Mouse (Mus musculus): ENCODE results near the gene Tff3. TPM values are rescaled to one million over a fixed set of nuclear protein-coding genes. Genes with fewer than 3 reads are reported as not detected.

Gene Tff3
- total and polyA plus RNA-seq, 2 experiments from 2014 or later: 0.44 TPM; not detected in 1

DNA sequence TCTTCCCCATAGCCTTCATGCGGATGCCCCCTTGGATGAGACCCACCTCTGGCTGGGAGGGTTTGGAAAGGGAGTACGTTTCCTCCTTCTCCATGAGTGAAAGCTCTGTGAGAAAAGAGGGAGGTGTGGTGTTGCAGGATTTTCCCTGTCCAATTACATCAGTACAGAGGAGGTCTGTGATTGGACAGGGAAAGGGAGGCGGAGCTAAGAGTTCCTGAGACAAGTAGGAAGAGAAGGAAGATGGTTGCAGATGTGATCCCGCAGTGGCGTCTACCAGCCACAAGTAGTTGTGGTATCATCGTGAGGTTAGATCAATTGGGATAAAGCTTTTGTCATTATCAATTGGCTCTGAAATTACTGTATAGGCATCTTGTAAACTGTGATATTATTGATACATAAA lies 28.5 kb upstream of the Tff3 start:
- ATAC-seq (no peak), DNase-seq (ENCODE audit: low spot score) (no peak)
- Histone ChIP-seq H3K36me3 (ENCODE audit: insufficient read depth, low read length) (no peaks in the 10 kb centered on the region), H3K4me3 (ENCODE audit: low read length) (no peak overlapping the region), H3K9me3 (ENCODE audit: low read length) (no peaks in the 10 kb centered on the region), H3K27me3 (ENCODE audit: insufficient read depth, low read length) (no peaks in the 10 kb centered on the region), H3K4me1 (ENCODE audit: insufficient read depth, low read length) (no peaks in the 10 kb centered on the region), H3K4me2 (ENCODE audit: low read depth, low read length) (no peak overlapping the region), H3K9ac (replicated peaks; ENCODE audit: low read length) (no peak overlapping the region), H3K27ac (no peak overlapping the region)
- TF ChIP-seq CTCF (IDR thresholded peaks at IDR 0.05; ENCODE audit: low read depth): no peak
- 78% methylated on average over 6 of the region's 6 CpGs for WGBS

DNA sequence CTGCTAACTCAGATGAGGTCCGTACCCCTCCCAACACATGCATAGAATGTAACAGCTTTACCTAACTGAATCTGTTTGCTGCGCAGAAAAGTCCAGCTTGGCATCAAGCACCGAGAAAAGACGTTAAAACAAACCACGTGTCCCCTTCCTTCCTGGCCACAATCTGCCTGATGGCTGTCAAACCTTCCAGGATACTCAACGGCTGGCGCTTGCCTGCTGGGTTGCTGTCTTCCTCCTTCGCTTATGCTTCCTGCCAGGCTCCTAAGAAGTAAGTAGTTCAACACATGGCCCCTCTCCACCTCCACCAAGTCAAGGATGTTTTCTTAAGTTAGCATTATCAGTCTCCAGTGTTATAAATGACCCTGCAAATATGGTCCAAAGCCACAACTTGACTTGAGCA lies 24.3 kb upstream of the Tff3 start:
- Histone ChIP-seq H3K4me3 (ENCODE audit: low read length) (no peak overlapping the region), H3K27me3 (ENCODE audit: insufficient read depth, low read length) (no peaks in the 10 kb centered on the region), H3K36me3 (ENCODE audit: insufficient read depth, low read length) (no peaks in the 10 kb centered on the region), H3K27ac (no peak overlapping the region), H3K4me2 (ENCODE audit: low read depth, low read length) (no peak overlapping the region), H3K9me3 (ENCODE audit: low read length) (0 out of 2 replicates have a peak, but pooled peaks cover 4% of the 10 kb centered on the region), H3K4me1 (ENCODE audit: insufficient read depth, low read length) (no peaks in the 10 kb centered on the region; the same call in 1 of the 2 replicates), H3K9ac (replicated peaks; ENCODE audit: low read length) (no peak overlapping the region)
- 81% methylated on average over 8 of the region's 8 CpGs for WGBS
- DNase-seq (ENCODE audit: low spot score) (no peak), ATAC-seq (no peak)
- no peak for TF ChIP-seq CTCF (IDR thresholded peaks at IDR 0.05; ENCODE audit: low read depth)

DNA sequence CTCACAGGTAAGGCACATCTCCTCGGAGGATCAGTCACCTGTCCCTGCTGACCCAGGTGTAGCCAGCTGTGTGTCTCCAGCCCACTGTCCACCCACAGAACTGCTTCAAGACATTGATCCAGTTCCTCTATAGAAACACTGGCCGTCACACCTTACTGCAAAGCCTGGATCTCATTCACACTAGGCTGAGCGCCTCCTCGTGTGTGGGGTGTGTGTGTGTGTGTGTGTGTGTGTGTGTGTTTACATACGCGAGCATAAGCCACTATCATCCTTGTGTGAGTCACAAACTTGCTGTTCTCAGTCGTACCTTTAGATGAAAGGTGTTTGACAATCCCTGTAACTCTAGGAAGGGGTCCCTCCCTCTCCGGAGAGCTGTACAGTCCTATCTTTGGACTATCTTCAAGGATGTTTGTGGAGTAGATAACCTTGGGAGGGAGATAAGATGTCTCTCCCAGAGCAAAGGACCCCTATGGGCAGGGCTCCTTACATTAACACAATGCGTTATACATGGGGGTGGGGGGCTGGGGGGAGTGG lies 23.6 kb upstream of the Tff3 start:
- no peak for TF ChIP-seq CTCF (IDR thresholded peaks at IDR 0.05; ENCODE audit: low read depth)
- Histone ChIP-seq H3K4me2 (ENCODE audit: low read depth, low read length) (no peak overlapping the region), H3K4me1 (ENCODE audit: insufficient read depth, low read length) (no peaks in the 10 kb centered on the region; the same call in 1 of the 2 replicates), H3K36me3 (ENCODE audit: insufficient read depth, low read length) (no peaks in the 10 kb centered on the region), H3K27ac (no peak overlapping the region), H3K9ac (replicated peaks; ENCODE audit: low read length) (no peak overlapping the region), H3K27me3 (ENCODE audit: insufficient read depth, low read length) (no peaks in the 10 kb centered on the region), H3K9me3 (ENCODE audit: low read length) (0 out of 2 replicates have a peak, but pooled peaks cover 4% of the 10 kb centered on the region), H3K4me3 (ENCODE audit: low read length) (no peak overlapping the region)
- 83% methylated on average over 9 of the region's 9 CpGs for WGBS
- DNase-seq (ENCODE audit: low spot score) (no peak), ATAC-seq (no peak)

DNA sequence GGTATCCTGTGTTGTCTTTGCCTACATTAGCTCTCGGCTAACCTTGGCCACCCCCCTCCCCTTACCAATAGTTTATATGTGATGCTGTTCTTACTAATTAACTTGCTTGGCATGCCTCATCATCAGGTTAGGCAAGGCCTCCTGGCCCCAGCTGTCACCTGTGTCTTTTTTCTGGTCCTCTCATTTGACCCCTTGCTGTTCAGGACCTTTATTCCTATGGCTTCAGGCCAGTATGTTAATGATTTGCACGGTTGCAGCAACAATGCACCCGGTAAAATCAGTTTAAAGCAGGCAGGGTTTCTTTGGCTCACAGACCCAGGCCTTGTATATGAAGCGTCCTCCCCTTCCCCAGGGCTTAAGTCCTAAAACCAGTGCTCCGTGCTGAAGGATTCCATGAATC lies 23.1 kb upstream of the Tff3 start:
- no peak for DNase-seq (ENCODE audit: low spot score)
- ATAC-seq: no peak
- Histone ChIP-seq H3K4me2 (ENCODE audit: low read depth, low read length) (no peak overlapping the region), H3K36me3 (ENCODE audit: insufficient read depth, low read length) (no peaks in the 10 kb centered on the region), H3K27ac (no peak overlapping the region), H3K4me1 (ENCODE audit: insufficient read depth, low read length) (no peaks in the 10 kb centered on the region; the same call in 1 of the 2 replicates), H3K9me3 (ENCODE audit: low read length) (0 out of 2 replicates have a peak, but pooled peaks cover 4% of the 10 kb centered on the region), H3K9ac (replicated peaks; ENCODE audit: low read length) (no peak overlapping the region), H3K27me3 (ENCODE audit: insufficient read depth, low read length) (no peaks in the 10 kb centered on the region), H3K4me3 (ENCODE audit: low read length) (no peak overlapping the region)
- WGBS: 31% methylated on average over 5 of the region's 5 CpGs
- TF ChIP-seq CTCF (IDR thresholded peaks at IDR 0.05; ENCODE audit: low read depth): no peak

DNA sequence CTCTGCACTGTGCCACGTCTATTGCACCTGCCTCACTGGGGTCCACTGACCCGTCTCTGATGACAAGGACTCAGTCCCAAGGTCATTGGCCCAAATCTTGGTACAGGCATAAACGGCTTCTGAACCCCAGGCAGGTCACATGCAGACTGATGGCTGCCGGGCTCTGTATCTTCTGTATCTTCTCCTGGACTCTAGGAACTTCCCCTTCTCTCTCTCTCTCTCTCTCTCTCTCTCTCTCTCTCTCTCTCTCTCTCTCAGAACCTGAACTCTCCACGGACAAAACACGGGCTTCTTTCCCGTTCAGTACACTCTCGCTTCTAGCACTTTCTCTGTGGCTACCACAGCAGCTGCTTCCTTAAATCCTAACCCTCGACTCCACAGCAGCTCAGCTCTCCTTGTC lies 16.6 kb upstream of the Tff3 start:
- Histone ChIP-seq H3K4me3 (ENCODE audit: low read length) (no peak overlapping the region), H3K9ac (replicated peaks; ENCODE audit: low read length) (no peak overlapping the region), H3K27me3 (ENCODE audit: insufficient read depth, low read length) (no peaks in the 10 kb centered on the region), H3K36me3 (ENCODE audit: insufficient read depth, low read length) (no peaks in the 10 kb centered on the region), H3K27ac (no peak overlapping the region), H3K4me1 (ENCODE audit: insufficient read depth, low read length) (no peaks in the 10 kb centered on the region), H3K9me3 (ENCODE audit: low read length) (0 out of 2 replicates have a peak, but pooled peaks cover 4% of the 10 kb centered on the region), H3K4me2 (ENCODE audit: low read depth, low read length) (no peak overlapping the region)
- no peak for TF ChIP-seq CTCF (IDR thresholded peaks at IDR 0.05; ENCODE audit: low read depth)
- no peak for DNase-seq (ENCODE audit: low spot score)
- no peak for ATAC-seq
- 87% methylated on average over 9 of the region's 9 CpGs for WGBS

DNA sequence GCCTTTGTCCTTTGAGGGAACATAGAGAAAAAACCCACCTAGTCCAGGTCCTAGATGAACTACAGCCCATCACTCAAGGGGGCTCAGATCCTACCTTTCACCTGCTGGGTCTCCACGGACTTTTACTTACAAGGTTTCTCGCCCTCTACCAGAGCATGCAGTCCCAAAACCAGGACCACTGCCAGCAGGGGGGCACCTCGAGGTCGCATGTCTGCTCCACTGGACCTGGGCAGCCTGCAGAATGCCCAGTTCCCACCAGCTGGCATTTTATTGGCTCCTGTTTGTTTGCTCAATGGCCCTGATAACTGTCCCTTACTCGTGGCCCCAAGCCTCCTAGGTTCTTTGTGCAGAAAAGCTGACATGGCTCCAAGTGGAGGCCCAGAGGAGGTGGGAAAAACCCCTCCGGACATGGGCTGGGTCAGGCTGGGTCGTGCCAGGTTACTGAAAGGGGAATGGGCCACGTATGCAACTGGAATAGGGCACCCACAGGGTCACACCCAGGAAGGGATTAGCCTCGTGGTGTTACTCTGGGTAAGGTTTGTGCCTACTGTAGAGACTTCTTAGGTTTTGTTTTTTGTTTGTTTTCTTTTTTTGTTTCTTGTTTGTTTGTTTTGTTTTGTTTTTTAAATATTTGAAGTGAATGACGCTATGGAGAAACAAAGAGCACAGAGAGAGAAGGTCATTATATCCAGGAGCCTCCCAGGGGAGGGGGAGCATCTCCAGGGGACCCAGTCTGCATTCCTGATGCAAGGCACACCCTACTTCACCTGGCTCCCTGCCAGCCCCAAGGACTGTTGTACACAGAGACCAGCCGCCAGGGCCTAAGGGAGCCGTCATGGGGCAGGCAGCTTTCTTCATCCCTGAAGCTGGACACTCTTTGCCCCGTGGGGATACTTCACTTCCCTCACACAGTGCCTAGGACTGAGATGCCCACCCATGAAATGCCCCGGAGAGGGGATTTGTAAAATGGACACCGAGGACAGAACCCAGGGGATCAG lies 14.9 kb upstream of the Tff3 start, which contains the start of gene Tff2:
Tff2 (minus strand) TSS at position 243 of the 998 bp plus-strand sequence.
- no peak within 1 kb of the TSS for H3K27ac ChIP-seq
- no peak for TF ChIP-seq CTCF (IDR thresholded peaks at IDR 0.05; ENCODE audit: low read depth)
- H3K36me3 ChIP-seq (ENCODE audit: insufficient read depth, low read length): no peaks in the 10 kb centered on the region
- 0 out of 2 replicates have a peak, but pooled peaks cover 4% of the 10 kb centered on the region for H3K9me3 ChIP-seq (ENCODE audit: low read length)
- 63% methylated on average over 15 of the region's 15 CpGs for WGBS
- H3K4me2 ChIP-seq (ENCODE audit: low read depth, low read length): no peak within 1 kb of the TSS
- DNase-seq (ENCODE audit: low spot score): peak; percentile 53
- ATAC-seq: 0 out of 2 replicates have a peak, but pooled peaks have one; percentile 35
- H3K27me3 ChIP-seq (ENCODE audit: insufficient read depth, low read length): no peaks in the 10 kb centered on the region
- H3K4me3 ChIP-seq (ENCODE audit: low read length): no peak within 1 kb of the TSS
- H3K4me1 ChIP-seq (ENCODE audit: insufficient read depth, low read length): no peaks in the 10 kb centered on the region
- H3K9ac ChIP-seq (replicated peaks; ENCODE audit: low read length): no peak within 1 kb of the TSS
